Mouse (Mus musculus) bone marrow, adult 2 months (tissue): ENCODE results near the gene Reps2. TPM values are rescaled to one million over a fixed set of nuclear protein-coding genes. Genes with fewer than 3 reads are reported as not detected.
A peak's percentile ranks its signal among the peaks of the same experiment; 100 is the strongest.

Experiments used
- H3K27ac ChIP-seq: fragments of 200-500 bp; 2 replicates; pipeline ENCODE4 v1.5.1; 2012; ENCODE audit warnings: low read depth, mild to moderate bottlenecking, control low read depth, inconsistent platforms, low read length; ENCODE audit not compliant: control insufficient read depth, poor library complexity, insufficient read depth
- H3K4me1 ChIP-seq: fragments of 200-500 bp; 2 replicates; pipeline ENCODE4 v1.6.1; 2011; ENCODE audit warnings: low read length; ENCODE audit not compliant: control insufficient read depth, insufficient read depth
- H3K4me3 ChIP-seq: fragments of 200-500 bp; replicated peaks from 2 replicates; pipeline ENCODE3; 2011; ENCODE audit warnings: mild to moderate bottlenecking, low read depth, low read length, control low read depth; ENCODE audit not compliant: control insufficient read depth
- CTCF ChIP-seq: fragments of 200-500 bp; IDR thresholded peaks from 2 replicates; pipeline ENCODE4 v1.5.1; 2011; ENCODE audit warnings: low read length, control low read depth; ENCODE audit not compliant: control insufficient read depth, insufficient read depth
- POLR2A ChIP-seq: fragments of 200-500 bp; IDR thresholded peaks from 2 replicates; pipeline ENCODE4 v1.6.1; 2011; ENCODE audit warnings: low read depth, mild to moderate bottlenecking, control low read depth, low read length, borderline replicate concordance; ENCODE audit not compliant: control insufficient read depth
- WGBS: fragments of 180-500 bp; shearing (Covaris S2); methylation state at CpG from one replicate; pipeline ENCODE4 v1.1.7; 2018; 5-methylcytosine and 5-hydroxymethylcytosine counted together
- polyA plus RNA-seq: library from polyadenylated mRNA; stranded (reverse); fragments of >200 nt; gene quantifications from 2 replicates; pipeline ENCODE4 v1.2.4, GENCODE M21; 2011; ENCODE audit warnings: low replicate concordance; ENCODE audit not compliant: missing spikeins, insufficient read depth, insufficient read length

Reps2 gene
- polyA plus RNA-seq, 1 experiment = 0.92 TPM

- H3K4me3 ChIP-seq = no peak overlapping the region
- no peak overlapping the region for H3K27ac ChIP-seq
- TF ChIP-seq CTCF (no peak), POLR2A (no peak)
- no peaks in the 10 kb centered on the region; the same call in 1 of the 2 replicates for H3K4me1 ChIP-seq
Measured at GRCm38 (mm10) chrX:162651125-162651524, 7.7 kb upstream of the Reps2 start.

GRCm38 (mm10) chrX:162643789-162644092, 292 bp upstream of the Reps2 start:
- no peaks in the 10 kb centered on the region for H3K4me1 ChIP-seq
- peak overlapping the region; percentile 20 for H3K4me3 ChIP-seq
- no peak overlapping the region for H3K27ac ChIP-seq
- 15% methylated on average over 4 of the region's 4 CpGs for WGBS
- TF ChIP-seq CTCF = no peak
- TF ChIP-seq POLR2A = no peak

GRCm38 (mm10) chrX:162642402-162643090, 903 bp downstream of the Reps2 start:
- 0 out of 2 replicates have a peak overlapping the region, but pooled peaks have one; percentile 21 for H3K27ac ChIP-seq

GRCm38 (mm10) chrX:162641764-162642163, 1.7 kb downstream of the Reps2 start:
- Histone ChIP-seq H3K27ac (no peak overlapping the region), H3K4me3 (no peak overlapping the region), H3K4me1 (no peaks in the 10 kb centered on the region)
- TF ChIP-seq CTCF (no peak), POLR2A (no peak)
- 44% methylated on average over 4 of the region's 4 CpGs for WGBS

More at GRCm38 (mm10) chrX:162642402-162643090, 903 bp downstream of the Reps2 start:
- TF ChIP-seq CTCF = no peak
- no peak for TF ChIP-seq POLR2A
- 38% methylated on average over 9 of the region's 11 CpGs for WGBS
- peak overlapping the region; percentile 51 for H3K4me3 ChIP-seq
- no peaks in the 10 kb centered on the region for H3K4me1 ChIP-seq

GRCm38 (mm10) chrX:162635159-162635558, 8.3 kb downstream of the Reps2 start:
- Histone ChIP-seq H3K27ac (no peak overlapping the region), H3K4me1 (no peaks in the 10 kb centered on the region), H3K4me3 (no peak overlapping the region)
- no peak for TF ChIP-seq CTCF
- TF ChIP-seq POLR2A = no peak
- 60% methylated on average over 2 of the region's 2 CpGs for WGBS

- H3K4me3 ChIP-seq = no peak overlapping the region
- no peak overlapping the region for H3K27ac ChIP-seq
- WGBS = 60% methylated on average over 1 of the region's 1 CpGs
- H3K4me1 ChIP-seq = no peaks in the 10 kb centered on the region
- TF ChIP-seq CTCF (no peak), POLR2A (no peak)
Measured at GRCm38 (mm10) chrX:162622091-162622437, 21.4 kb downstream of the Reps2 start.

- Histone ChIP-seq H3K4me1 (no peaks in the 10 kb centered on the region), H3K27ac (no peak overlapping the region), H3K4me3 (no peak overlapping the region)
- WGBS = 84% methylated on average over 5 of the region's 5 CpGs
- TF ChIP-seq CTCF (no peak), POLR2A (no peak)
Measured at GRCm38 (mm10) chrX:162621194-162622090, 22.0 kb downstream of the Reps2 start.

GRCm38 (mm10) chrX:162619705-162620104, 23.7 kb downstream of the Reps2 start:
- Histone ChIP-seq H3K27ac (no peak overlapping the region), H3K4me1 (no peaks in the 10 kb centered on the region), H3K4me3 (no peak overlapping the region)
- TF ChIP-seq CTCF (no peak), POLR2A (no peak)
- 62% methylated on average over 2 of the region's 2 CpGs for WGBS
